Mouse (Mus musculus): Measurements from ENCODE around the gene Tpsg1. TPM values are rescaled to one million over a fixed set of nuclear protein-coding genes. Genes with fewer than 3 reads are reported as not detected.

Tpsg1 gene
- total RNA-seq, 4 experiments from 2014 or later: not detected

DNA sequence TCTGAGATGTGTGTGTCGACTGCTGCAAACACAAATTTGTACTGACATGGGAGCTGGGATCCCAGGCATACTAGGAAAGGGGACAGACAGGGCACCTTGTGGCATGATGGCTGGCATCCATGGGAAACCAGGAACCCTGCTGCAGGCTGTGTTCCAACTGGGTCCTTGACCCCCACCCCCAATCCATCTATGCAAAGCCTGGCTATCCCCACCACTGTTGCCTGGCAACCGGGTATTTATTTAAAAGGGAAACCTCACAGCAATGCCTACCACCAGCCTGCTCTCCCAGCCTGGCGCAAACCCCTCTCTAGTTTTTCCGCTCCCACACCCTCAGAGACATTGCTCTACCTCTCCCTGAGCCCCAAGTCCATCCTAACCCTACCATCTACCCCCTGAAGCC lies 38.3 kb downstream of the Tpsg1 start:
- no peak for DNase-seq (ENCODE audit: low spot score)

DNA sequence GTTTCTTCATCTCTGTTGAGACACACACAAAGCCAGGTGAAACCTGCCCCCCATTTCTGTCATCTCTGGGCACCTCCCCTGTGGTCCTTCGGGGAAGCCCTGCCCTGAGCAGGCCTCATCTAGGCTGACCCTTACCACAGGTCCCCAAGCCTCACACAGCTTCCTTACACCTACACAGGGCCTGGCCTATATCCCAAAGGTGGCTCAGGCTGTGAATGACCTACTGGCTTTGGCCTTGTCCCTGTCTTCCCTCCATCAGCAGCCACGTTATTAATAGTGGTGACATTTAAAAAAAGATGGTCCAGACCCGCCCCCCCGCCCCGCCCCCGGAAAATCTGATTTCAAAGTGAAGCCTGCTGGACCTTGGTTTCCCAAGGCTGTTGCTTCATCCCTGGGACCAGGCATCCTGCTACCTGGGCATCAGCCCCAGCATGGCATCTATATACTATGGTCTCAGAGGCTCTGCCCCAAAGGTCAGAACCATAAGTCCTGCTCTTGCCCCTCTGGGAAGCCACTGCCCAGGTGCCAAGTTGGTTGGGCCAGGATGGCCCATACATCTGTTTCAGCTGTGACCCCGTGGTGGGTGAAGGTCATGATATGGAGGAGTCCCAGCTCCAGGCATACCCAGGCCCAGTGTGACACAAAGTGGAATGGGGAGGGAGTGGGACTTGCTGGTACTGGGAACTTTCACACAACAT lies 39.4 kb downstream of the Tpsg1 start:
- DNase-seq (ENCODE audit: low spot score): no peak

DNA sequence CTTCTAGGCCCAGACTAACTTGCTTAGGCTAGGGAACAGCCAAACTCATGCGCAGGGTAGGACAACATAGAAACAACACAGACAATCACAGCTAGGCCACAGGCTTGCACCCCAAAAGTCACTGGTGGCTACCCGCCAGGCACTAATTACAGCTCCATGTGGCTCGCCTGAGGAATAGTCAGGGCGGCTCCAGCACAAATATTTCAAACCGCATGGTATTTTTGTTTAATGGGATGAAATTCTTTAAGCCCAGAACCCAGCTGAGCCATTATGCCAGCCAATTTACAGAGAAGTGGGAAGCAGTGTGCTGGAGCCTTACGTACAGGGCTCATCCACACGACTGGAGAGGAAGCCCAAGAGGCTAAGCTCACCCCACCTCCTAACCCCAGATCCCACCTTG lies 40.5 kb downstream of the Tpsg1 start:
- no peak for DNase-seq (ENCODE audit: low spot score)

DNA sequence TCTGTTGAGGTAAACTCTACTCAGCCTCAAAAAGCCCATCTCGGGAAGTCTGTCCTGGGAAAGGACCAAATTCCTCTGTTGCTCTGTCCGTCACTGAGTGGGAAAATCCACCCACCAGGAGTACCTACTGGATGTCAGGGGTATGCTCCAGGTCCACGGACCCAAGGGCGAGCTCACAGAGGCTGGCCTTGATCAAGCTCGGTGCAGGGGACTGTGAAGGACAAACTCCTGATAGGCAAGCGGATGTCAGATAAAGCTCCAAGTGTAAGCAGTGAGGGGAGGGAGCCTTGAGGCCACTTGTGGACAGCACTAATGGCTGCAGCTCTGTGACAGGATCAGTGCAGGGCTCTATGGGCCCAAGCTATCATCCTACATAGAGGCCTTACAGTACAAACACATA lies 41.1 kb downstream of the Tpsg1 start:
- DNase-seq (ENCODE audit: low spot score): no peak

DNA sequence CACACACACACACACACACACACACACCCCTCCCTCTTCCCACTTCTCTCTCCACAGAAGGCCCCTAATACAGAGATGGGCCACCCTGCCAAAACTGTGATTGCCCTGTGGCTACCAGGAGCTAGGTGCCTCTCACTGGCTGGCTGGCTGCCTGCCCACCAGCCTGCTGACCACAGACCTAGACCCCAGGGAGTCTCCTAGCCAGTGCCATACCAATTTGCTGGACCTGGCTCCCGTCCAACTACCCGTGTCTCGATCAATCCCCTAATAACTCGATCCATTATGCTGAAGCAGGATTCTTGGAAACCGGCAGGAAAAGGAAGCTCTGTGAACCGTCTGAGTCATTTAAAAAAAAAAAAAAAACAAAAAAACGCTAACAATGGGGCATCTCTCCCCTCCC lies 41.7 kb downstream of the Tpsg1 start:
- no peak for DNase-seq (ENCODE audit: low spot score)

DNA sequence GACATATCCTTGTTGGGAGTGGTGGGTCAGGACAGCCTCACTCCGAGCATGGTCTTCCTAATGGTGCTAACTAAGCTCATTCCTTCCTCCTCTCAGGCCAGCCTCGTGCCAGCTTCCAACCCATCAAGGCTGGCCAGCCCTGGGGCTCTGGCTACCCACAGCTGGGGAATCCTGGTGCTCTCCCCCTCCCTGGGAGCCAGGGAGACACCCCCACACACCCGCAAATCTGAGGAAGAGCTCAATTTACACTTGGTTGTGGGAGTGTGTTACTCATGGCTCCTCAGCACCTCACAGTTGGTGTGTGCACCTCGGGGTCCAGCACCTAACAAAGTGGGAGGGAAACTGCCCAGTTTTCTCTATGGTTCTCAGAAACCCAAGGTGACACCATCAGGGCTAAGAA lies 42.2 kb downstream of the Tpsg1 start:
- no peak for DNase-seq (ENCODE audit: low spot score)

DNA sequence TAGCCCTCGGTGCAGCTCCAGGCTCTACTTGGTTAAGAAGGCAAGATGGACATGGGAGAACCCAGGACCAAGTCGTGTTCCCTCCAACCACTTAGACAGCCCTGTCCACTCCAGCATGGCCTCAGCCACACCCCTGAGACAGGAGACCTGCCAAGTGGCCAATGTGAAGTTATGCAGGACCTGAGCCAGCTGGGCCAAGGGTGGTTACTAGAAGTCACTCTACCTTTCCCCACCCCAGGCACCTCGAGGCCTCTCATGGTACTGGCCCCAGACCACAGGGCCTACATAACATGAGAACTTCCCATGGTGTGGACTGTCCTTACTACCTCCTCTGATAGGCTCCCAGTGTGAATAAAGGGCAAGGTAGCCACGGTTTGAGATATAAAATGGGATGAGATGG lies 45.1 kb downstream of the Tpsg1 start:
- peak; percentile 24 for DNase-seq (ENCODE audit: low spot score)

DNA sequence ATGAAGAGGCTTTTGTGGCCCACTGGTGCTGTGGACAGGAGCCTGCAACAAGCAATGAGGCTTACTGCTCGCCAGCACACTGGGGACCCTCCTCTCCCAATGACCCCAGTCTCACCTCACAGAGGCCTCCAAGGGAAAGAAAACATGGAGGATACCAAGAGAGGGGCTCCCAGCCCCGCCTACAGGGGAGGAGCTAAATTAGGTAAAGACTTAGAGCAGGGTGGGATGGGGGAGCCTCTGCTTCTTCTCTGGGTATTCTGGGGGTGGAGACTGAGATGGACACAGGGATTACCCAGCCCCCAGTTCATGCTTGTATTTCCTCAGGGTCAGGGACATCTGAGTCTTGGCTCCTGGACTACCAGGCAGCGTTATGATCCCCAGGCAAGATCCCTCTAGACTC lies 45.8 kb downstream of the Tpsg1 start:
- no peak for DNase-seq (ENCODE audit: low spot score)

DNA sequence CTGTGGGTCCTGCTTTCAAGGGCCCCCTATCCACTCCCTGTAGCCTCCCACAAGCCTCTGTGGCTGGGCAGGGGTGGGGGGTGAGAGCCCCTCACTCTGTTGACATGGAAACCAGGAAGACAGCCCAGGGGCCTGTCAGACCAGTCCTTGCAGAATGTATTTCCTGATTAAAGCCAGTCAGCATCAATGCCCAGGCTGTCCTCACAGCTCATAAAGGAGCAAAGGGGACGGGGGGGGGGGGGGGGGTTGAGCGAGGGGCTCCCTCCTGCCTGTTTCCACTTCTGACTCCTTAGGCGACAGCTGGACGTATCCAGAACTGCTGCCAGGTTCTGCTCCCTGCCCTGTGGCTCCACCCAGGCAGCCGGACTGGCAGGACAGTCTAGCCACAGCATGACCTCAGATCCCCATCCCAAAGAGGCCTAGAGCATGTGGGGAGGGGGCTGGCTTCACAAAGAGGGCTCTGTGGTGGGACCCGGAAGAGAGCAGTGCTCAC lies 46.4 kb downstream of the Tpsg1 start:
- no peak for DNase-seq (ENCODE audit: low spot score)

DNA sequence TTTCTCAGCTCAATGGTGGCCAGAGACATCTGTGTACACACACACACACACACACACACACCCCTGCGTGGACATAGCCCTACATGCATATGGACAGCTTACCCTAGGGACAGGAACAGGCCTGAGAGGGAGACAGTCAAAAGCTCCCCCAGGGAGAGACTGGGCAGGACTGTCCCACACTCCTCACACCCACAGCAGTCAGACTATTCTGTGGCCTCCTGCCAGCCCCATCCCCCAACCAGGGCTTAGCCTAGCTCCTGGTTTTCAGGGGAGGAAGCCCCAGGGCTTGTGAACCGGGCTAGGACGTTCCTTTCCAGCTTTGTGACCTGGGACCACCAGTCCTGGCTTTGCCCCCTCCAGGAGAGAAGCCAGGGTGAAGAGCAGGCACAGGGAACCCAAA lies 47.1 kb downstream of the Tpsg1 start:
- DNase-seq (ENCODE audit: low spot score): no peak

DNA sequence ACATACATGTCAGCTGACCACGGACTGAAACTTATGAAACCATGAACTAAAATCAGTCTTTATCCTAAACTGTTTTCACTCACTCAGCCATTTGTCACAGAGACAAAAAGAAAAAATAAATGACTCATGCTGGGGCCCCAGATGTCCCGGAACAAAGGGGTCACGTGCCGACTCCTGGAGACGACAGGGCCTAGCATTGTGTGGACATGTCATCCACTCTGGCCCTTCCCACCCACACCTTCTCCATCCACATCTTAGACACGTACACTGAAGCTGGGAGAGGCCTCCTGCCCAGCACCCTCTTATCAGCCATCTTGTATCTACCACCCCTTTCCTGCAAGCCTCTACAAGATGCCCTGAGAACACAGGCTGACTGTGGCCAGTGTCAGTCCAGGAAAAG lies 48.9 kb downstream of the Tpsg1 start:
- DNase-seq (ENCODE audit: low spot score): no peak

DNA sequence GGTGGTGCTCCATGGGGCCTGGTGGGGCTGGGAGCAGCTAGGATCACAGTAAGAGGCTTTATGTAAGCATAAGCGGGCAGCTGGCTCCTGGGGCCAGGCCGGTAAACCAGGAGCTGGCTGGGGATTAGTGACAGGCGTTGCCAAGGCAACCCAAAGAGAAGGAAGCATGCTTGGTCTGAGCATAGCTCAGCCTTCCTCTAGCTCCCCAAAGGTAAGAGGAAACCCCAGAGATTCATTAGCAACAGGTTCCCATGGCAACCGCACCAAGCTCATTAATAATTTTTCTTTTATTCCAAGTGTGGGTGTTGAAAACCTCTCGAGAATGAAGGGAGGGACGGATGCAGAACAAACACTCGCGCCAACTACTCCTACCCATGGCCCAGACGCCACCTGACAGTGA lies 49.9 kb downstream of the Tpsg1 start:
- DNase-seq (ENCODE audit: low spot score): no peak

DNA sequence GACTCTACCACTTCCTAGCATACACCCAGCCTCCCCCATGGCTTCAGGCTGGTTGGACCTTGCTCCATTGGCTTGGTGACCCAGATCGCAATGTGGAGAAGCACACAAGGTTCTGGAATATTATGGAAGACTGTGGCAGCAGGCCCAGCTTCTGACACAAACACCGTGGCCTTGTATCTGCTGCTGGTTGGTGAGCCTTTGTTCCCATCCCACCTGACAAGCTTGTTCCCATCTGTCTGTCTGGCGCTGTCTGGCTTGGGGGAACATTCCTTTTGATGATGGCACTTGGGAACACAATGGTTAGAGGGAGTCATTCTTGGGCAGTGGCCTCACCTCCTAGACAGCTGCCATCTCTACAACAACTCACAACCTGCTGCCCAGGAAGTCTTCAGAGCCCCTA lies 51.9 kb downstream of the Tpsg1 start:
- no peak for DNase-seq (ENCODE audit: low spot score)

Other genes starting within 250 kb of the Tpsg1 start
- 1 to 10 TPM; 3.4 to 7.7 (median 4.5) TPM for gene Ptx4, start 248.5 kb upstream of the Tpsg1 start, total RNA-seq (2022)
- 10 to 100 TPM; 25.7 to 28.2 (median 27.1) TPM for gene Clcn7, start 235.9 kb upstream of the Tpsg1 start, total RNA-seq (2022)
- not detected for gene Ccdc154, start 206.8 kb upstream of the Tpsg1 start, total RNA-seq (2022)
- not detected for gene Gm38655, start 193.8 kb upstream of the Tpsg1 start, total RNA-seq (2022)
- 10 to 100 TPM; 21.6 to 25.9 (median 22.5) TPM for gene BC003965, start 184.7 kb upstream of the Tpsg1 start, total RNA-seq (2022)
- gene Unkl, start 180.9 kb upstream of the Tpsg1 start, total RNA-seq (2022): 10 to 100 TPM in 1 of 4 experiments, 1 to 10 TPM in 3; 7.0 to 11.2 (median 7.9) TPM
- gene Gnptg, start 129.1 kb upstream of the Tpsg1 start, total RNA-seq (2022): 10 to 100 TPM; 11.6 to 17.1 (median 14.5) TPM
- gene Tsr3, start 129.1 kb upstream of the Tpsg1 start, total RNA-seq (2022): 10 to 100 TPM in 1 of 4 experiments, 1 to 10 TPM in 3; 6.2 to 10.5 (median 8.2) TPM
- gene Baiap3, start 112.9 kb upstream of the Tpsg1 start, total RNA-seq (2022): 1 to 10 TPM in 1 of 4 experiments, under 1 TPM in 3; 0.52 to 1.5 (median 0.73) TPM
- gene Ube2i, start 94.7 kb upstream of the Tpsg1 start, total RNA-seq (2022): 10 to 100 TPM; 86.5 to 98.1 (median 89.4) TPM
- under 1 TPM in 1 of 4 experiments, not detected in 3; 0.23 TPM for gene Prss34, start 70.9 kb upstream of the Tpsg1 start, total RNA-seq (2022)
- gene Prss28, start 60.6 kb upstream of the Tpsg1 start, total RNA-seq (2022): not detected
- not detected for gene Prss29, start 50.6 kb upstream of the Tpsg1 start, total RNA-seq (2022)
- gene Tpsab1, start 23.7 kb upstream of the Tpsg1 start, total RNA-seq (2022): under 1 TPM; 0.22 to 0.55 (median 0.39) TPM
- 1 to 10 TPM in 1 of 4 experiments, under 1 TPM in 3; 0.24 to 1.4 (median 0.72) TPM for gene Tpsb2, start 3.0 kb upstream of the Tpsg1 start, total RNA-seq (2022)
- gene Cacna1h, start 64.5 kb downstream of the Tpsg1 start, total RNA-seq (2022): 1 to 10 TPM; 3.9 to 9.7 (median 7.7) TPM
- under 1 TPM in 3 of 4 experiments, not detected in 1; 0.28 to 0.46 (median 0.33) TPM for gene Tekt4, start 85.3 kb downstream of the Tpsg1 start, total RNA-seq (2022)
- gene Sstr5, start 128.0 kb downstream of the Tpsg1 start, total RNA-seq (2022): not detected
- under 1 TPM; 0.24 to 0.37 (median 0.32) TPM for gene Sox8, start 201.4 kb downstream of the Tpsg1 start, total RNA-seq (2022)
- 10 to 100 TPM; 30.7 to 34.2 (median 33.8) TPM for gene Lmf1, start 209.8 kb downstream of the Tpsg1 start, total RNA-seq (2022)